Mouse (Mus musculus): Measurements from ENCODE around the gene Mtif3. TPM values are rescaled to one million over a fixed set of nuclear protein-coding genes. Genes with fewer than 3 reads are reported as not detected.

Gene Mtif3
- polyA plus RNA-seq (2015; fragmentation: Nextera tagmentation; extraction: Ambion mirVana): 9.4 and 11.6 TPM in 2 replicates

DNA sequence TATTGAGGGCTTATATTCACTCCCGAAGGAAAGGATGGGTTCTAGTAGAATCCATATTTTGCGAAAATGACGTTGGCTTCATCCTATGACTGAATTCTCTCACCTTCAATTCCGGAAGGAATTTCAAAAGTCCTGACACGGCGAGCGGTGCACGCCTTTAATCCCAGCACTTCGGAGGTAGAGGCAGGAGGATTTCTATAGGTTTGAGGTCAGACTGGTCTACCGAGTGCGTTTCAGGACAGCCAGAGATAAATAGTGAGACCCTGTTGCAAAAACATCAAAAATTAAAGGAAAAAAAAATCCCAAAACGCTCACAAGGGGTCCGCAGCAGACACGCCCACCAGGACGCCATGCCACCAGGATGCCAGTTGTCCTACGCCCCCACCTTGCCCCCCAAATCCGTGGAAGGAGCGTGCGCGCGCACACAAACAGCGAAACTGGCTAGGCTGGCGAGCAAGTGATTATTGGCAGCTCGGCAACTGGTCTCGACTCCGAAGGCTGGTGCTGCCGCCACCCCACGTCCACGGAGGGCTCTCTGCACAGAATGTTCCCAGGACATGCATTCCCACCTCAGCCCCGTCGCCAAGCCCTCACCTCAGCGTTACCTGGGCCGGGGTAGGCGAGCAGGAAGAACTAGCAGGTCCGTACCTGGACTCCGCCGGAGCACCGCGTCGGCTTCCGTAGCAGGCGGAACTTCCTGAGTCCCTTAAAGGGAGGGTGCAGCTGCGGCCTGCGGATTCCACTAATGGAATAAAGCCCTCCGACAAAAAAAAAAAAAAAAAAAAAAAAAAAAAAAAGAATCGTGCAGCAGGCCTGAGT is at the start of gene Mtif3:
TSS of gene Mtif3 (minus strand) at position 683 of the 819 bp plus-strand sequence.
- peaks cover 19% of the 10 kb centered on the region for H3K4me1 ChIP-seq (replicated peaks)
- H3K36me3 ChIP-seq (replicated peaks): peaks cover 14% of the 10 kb centered on the region
- H3K27me3 ChIP-seq: no peaks in the 10 kb centered on the region
- no peaks in the 10 kb centered on the region for H3K9me3 ChIP-seq (replicated peaks)
- peak within 1 kb of the TSS; percentile 51; the same call in 1 of the 2 replicates for H3K27ac ChIP-seq (replicated peaks)
- 2% methylated on average over 46 of the region's 46 CpGs for WGBS (ENCODE audit: insufficient replicate concordance)
- H3K9ac ChIP-seq: peak within 1 kb of the TSS; percentile 82
- peak within 1 kb of the TSS; percentile 93 for H3K4me3 ChIP-seq (replicated peaks)
- ATAC-seq (ENCODE audit: insufficient read depth): peak; percentile 76
- peak within 1 kb of the TSS; percentile 76 for H3K4me2 ChIP-seq

GRCm38 (mm10) chr5:147011333-147011732 is 47.7 kb upstream of the Mtif3 start:
- Histone ChIP-seq H3K27ac (replicated peaks) (no peak overlapping the region), H3K4me3 (replicated peaks) (no peak overlapping the region), H3K9ac (no peak overlapping the region), H3K4me2 (no peak overlapping the region), H3K9me3 (replicated peaks) (no peaks in the 10 kb centered on the region), H3K27me3 (no peaks in the 10 kb centered on the region), H3K4me1 (replicated peaks) (no peaks in the 10 kb centered on the region), H3K36me3 (replicated peaks) (no peaks in the 10 kb centered on the region)
- 73% methylated on average over 10 of the region's 10 CpGs for WGBS (ENCODE audit: insufficient replicate concordance)
- no peak for ATAC-seq (ENCODE audit: insufficient read depth)

DNA sequence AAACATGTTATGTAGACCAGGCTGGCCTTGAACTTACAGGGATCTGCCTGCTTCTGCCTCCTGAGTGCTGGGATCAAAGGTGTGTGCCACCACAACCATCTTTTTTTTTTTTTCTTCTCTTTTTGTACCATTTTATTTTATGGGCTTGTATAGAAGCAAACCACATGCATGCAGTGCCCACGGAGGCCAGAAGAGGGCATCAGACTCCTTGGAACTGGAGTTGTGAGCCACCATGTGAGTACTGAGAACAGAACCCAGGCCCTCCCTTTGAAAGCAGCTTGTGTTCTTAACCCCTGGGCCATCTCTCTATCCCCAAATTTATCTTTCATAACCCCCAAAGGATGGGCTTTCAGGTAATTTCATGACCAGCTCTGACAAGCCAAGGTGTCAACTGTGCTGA is 39.7 kb upstream of the Mtif3 start:
- WGBS (ENCODE audit: insufficient replicate concordance): 48% methylated on average over 1 of the region's 1 CpGs
- no peak for ATAC-seq (ENCODE audit: insufficient read depth)
- Histone ChIP-seq H3K27ac (replicated peaks) (no peak overlapping the region), H3K9me3 (replicated peaks) (no peaks in the 10 kb centered on the region), H3K4me3 (replicated peaks) (no peak overlapping the region), H3K4me1 (replicated peaks) (no peaks in the 10 kb centered on the region), H3K4me2 (no peak overlapping the region), H3K27me3 (no peaks in the 10 kb centered on the region), H3K9ac (no peak overlapping the region), H3K36me3 (replicated peaks) (no peaks in the 10 kb centered on the region)

- no peaks in the 10 kb centered on the region for H3K9me3 ChIP-seq (replicated peaks)
- no peak overlapping the region for H3K27ac ChIP-seq (replicated peaks)
- no peaks in the 10 kb centered on the region for H3K4me1 ChIP-seq (replicated peaks)
- no peak overlapping the region for H3K4me2 ChIP-seq
- H3K4me3 ChIP-seq (replicated peaks): no peak overlapping the region
- no peak for ATAC-seq (ENCODE audit: insufficient read depth)
- H3K9ac ChIP-seq: no peak overlapping the region
- H3K27me3 ChIP-seq: no peaks in the 10 kb centered on the region
- no peaks in the 10 kb centered on the region for H3K36me3 ChIP-seq (replicated peaks)
- 69% methylated on average over 4 of the region's 4 CpGs for WGBS (ENCODE audit: insufficient replicate concordance)
These were observed 37.7 kb upstream of the Mtif3 start for GRCm38 (mm10) chr5:147001312-147001711.

DNA sequence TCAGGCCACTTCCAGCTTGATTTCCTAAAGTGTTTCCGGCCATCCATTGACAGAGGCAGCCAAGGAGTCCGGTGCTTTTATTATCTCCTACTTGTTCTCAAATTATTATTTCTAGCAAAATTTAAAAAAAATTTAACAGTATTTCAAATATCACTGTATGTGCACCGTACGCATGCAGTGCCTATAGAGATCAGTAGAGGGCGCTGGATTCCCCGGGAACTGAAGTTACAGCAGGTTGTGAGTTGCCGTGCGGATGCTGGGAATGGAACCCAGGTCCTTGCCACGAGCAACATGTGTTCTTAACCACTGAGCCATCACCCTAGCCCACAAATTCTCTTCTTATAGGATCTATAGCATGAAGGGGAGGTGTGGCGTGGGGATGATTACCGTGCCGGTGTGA is 35.2 kb upstream of the Mtif3 start:
- Histone ChIP-seq H3K4me1 (replicated peaks) (no peaks in the 10 kb centered on the region), H3K36me3 (replicated peaks) (no peaks in the 10 kb centered on the region), H3K9me3 (replicated peaks) (no peaks in the 10 kb centered on the region), H3K4me3 (replicated peaks) (no peak overlapping the region), H3K9ac (no peak overlapping the region), H3K27me3 (no peaks in the 10 kb centered on the region), H3K4me2 (no peak overlapping the region), H3K27ac (replicated peaks) (no peak overlapping the region)
- no peak for ATAC-seq (ENCODE audit: insufficient read depth)
- 79% methylated on average over 12 of the region's 12 CpGs for WGBS (ENCODE audit: insufficient replicate concordance)

- no peak for ATAC-seq (ENCODE audit: insufficient read depth)
- Histone ChIP-seq H3K4me2 (no peak overlapping the region), H3K27ac (replicated peaks) (no peak overlapping the region), H3K9me3 (replicated peaks) (no peaks in the 10 kb centered on the region), H3K27me3 (no peaks in the 10 kb centered on the region), H3K4me1 (replicated peaks) (no peaks in the 10 kb centered on the region), H3K4me3 (replicated peaks) (no peak overlapping the region), H3K36me3 (replicated peaks) (no peaks in the 10 kb centered on the region), H3K9ac (no peak overlapping the region)
- WGBS (ENCODE audit: insufficient replicate concordance): 70% methylated on average over 7 of the region's 7 CpGs
These were observed 33.2 kb upstream of the Mtif3 start for GRCm38 (mm10) chr5:146996812-146997211.

GRCm38 (mm10) chr5:146994973-146995372 is 31.4 kb upstream of the Mtif3 start:
- H3K4me3 ChIP-seq (replicated peaks): no peak overlapping the region
- H3K9me3 ChIP-seq (replicated peaks): no peaks in the 10 kb centered on the region
- H3K27me3 ChIP-seq: no peaks in the 10 kb centered on the region
- no peak overlapping the region for H3K9ac ChIP-seq
- WGBS (ENCODE audit: insufficient replicate concordance): 34% methylated on average over 6 of the region's 6 CpGs
- ATAC-seq (ENCODE audit: insufficient read depth): no peak
- H3K36me3 ChIP-seq (replicated peaks): no peaks in the 10 kb centered on the region
- no peak overlapping the region for H3K4me2 ChIP-seq
- no peaks in the 10 kb centered on the region for H3K4me1 ChIP-seq (replicated peaks)
- no peak overlapping the region for H3K27ac ChIP-seq (replicated peaks)

DNA sequence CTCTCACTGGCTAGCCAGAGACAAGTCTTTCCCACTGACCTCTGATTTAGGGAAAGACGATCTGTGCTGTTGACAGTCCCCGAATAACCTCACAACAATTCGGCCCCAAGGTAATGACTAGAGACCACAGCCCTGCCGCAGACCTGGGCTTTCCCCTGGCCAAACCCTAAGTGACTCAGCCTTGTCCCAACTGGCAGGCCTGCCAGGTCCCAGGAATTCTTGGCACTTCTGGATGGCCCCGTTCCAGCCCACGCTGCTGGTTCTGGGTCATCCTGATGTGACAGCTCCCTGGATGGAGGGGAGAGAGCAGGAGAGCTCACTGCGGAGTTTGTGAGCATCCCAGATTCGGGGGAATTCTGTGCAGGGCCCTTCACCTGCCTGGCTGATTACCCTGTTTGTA is 29.9 kb upstream of the Mtif3 start:
- H3K27ac ChIP-seq (replicated peaks): no peak overlapping the region
- H3K4me2 ChIP-seq: no peak overlapping the region
- WGBS (ENCODE audit: insufficient replicate concordance): 66% methylated on average over 8 of the region's 8 CpGs
- H3K36me3 ChIP-seq (replicated peaks): no peaks in the 10 kb centered on the region
- H3K9ac ChIP-seq: no peak overlapping the region
- no peak overlapping the region for H3K4me3 ChIP-seq (replicated peaks)
- no peak for ATAC-seq (ENCODE audit: insufficient read depth)
- no peaks in the 10 kb centered on the region for H3K9me3 ChIP-seq (replicated peaks)
- no peaks in the 10 kb centered on the region for H3K4me1 ChIP-seq (replicated peaks)
- no peaks in the 10 kb centered on the region for H3K27me3 ChIP-seq

- H3K4me3 ChIP-seq (replicated peaks): no peak overlapping the region
- peaks cover 21% of the 10 kb centered on the region for H3K27me3 ChIP-seq
- no peak overlapping the region for H3K27ac ChIP-seq (replicated peaks)
- no peaks in the 10 kb centered on the region for H3K36me3 ChIP-seq (replicated peaks)
- no peaks in the 10 kb centered on the region for H3K4me1 ChIP-seq (replicated peaks)
- H3K4me2 ChIP-seq: no peak overlapping the region
- no peak for ATAC-seq (ENCODE audit: insufficient read depth)
- no peak overlapping the region for H3K9ac ChIP-seq
- no peaks in the 10 kb centered on the region for H3K9me3 ChIP-seq (replicated peaks)
- 42% methylated on average over 5 of the region's 5 CpGs for WGBS (ENCODE audit: insufficient replicate concordance)
These were observed 25.5 kb upstream of the Mtif3 start for GRCm38 (mm10) chr5:146989051-146989450.

DNA sequence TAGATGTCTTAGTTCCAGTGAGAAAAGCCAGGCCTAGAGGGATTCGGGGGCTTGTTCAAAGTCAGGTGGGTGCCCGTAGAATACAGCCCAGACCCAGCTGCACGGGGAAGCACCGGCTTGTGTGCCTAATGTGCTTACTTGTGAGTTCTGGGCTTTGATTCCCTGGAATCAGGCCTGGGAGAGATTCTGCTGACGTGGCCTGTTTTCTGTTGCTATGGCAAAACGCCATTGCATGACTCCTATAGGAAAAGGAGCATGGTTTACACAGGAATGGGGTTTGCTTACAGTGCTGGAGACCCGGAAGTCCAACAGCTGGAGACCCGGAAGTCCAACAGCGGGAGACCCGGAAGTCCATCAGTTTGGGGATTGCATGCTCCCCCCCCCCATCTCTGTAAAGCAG is 24.0 kb upstream of the Mtif3 start:
- ATAC-seq (ENCODE audit: insufficient read depth): no peak
- H3K4me3 ChIP-seq (replicated peaks): no peak overlapping the region
- peaks cover 21% of the 10 kb centered on the region for H3K27me3 ChIP-seq
- no peaks in the 10 kb centered on the region for H3K36me3 ChIP-seq (replicated peaks)
- no peak overlapping the region for H3K4me2 ChIP-seq
- WGBS (ENCODE audit: insufficient replicate concordance): 73% methylated on average over 10 of the region's 10 CpGs
- H3K4me1 ChIP-seq (replicated peaks): no peaks in the 10 kb centered on the region
- H3K9me3 ChIP-seq (replicated peaks): no peaks in the 10 kb centered on the region
- no peak overlapping the region for H3K9ac ChIP-seq
- H3K27ac ChIP-seq (replicated peaks): no peak overlapping the region

DNA sequence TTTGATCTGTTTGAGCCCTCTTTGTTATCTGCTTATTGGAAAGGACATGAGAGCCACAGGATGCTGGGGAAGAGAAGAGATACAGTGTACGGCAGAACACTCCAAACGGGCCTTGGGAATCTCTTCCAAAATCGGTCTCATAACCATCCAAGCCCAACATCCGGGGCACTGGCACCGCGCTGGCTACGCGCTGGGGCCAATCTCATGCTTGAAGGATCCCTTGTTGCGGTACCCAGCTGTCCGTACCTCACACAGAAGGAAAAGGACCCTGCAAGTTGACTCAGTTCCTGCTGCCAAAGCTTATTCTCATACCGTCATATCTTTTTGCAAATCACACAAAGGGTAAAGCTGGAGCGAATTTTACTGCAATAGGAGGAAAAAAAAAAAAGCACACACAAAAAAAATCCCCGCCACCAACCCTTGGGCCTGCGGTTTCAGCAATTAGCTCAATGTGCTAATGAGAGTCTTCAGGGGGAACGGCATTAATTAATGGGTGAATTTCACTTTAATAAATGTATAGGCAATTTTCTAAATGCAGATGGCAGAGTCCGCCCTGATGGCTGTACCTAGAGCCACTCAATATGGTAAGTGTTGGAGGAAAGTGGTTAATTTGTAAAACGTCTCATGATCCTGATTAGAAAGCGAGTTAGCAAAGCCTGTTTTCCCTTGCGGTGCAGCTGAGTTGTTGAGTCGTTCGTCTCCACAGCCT is 22.3 kb upstream of the Mtif3 start:
- peaks cover 21% of the 10 kb centered on the region for H3K27me3 ChIP-seq
- no peaks in the 10 kb centered on the region for H3K4me1 ChIP-seq (replicated peaks)
- no peak overlapping the region for H3K4me2 ChIP-seq
- H3K27ac ChIP-seq (replicated peaks): no peak overlapping the region
- H3K36me3 ChIP-seq (replicated peaks): no peaks in the 10 kb centered on the region
- no peak for ATAC-seq (ENCODE audit: insufficient read depth)
- no peak overlapping the region for H3K4me3 ChIP-seq (replicated peaks)
- 56% methylated on average over 21 of the region's 21 CpGs for WGBS (ENCODE audit: insufficient replicate concordance)
- no peak overlapping the region for H3K9ac ChIP-seq
- no peaks in the 10 kb centered on the region for H3K9me3 ChIP-seq (replicated peaks)
